Mouse (Mus musculus): ENCODE results near the gene Clec11a. TPM values are rescaled to one million over a fixed set of nuclear protein-coding genes. Genes with fewer than 3 reads are reported as not detected.

Gene Clec11a
- total RNA-seq (2023), result under 1 TPM; 0.31 to 0.33 TPM

DNA sequence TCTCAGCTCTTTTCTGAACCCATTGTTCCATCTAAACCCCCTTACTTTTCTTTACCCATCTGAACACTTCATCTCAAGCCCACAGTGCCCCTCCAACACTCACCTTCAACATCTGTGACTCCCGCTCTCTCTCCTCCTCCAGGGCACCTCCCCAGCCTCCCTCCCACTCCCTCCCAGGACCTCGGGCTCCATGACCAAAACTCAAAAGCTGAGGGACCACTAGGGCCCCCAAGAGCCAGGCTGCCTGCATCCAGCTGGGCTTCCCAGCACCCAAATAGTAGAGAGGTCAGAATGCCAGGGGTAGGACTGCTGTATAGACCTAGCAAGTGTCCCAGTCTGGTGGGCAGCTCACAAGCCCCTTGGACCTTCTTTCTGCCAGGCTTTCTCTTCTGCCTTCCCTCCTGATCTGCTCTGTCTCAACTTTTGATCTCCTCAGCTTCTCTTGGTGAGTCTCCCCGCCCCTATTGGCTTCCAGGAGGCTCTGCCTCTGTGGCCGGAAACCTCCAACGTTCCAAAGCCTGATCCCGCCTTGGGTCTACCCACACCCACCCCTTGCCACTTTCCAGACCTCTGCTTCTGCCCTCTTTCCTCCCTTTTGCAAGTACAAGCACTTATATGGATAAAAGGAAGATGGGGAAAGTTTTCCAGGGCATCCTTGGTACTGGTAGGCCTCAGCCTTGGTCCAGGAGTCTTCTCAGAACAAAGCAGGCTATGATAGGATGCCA lies at the start of gene Clec11a:
Clec11a (minus strand) TSS at position 387 of the 725 bp plus-strand sequence.

DNA sequence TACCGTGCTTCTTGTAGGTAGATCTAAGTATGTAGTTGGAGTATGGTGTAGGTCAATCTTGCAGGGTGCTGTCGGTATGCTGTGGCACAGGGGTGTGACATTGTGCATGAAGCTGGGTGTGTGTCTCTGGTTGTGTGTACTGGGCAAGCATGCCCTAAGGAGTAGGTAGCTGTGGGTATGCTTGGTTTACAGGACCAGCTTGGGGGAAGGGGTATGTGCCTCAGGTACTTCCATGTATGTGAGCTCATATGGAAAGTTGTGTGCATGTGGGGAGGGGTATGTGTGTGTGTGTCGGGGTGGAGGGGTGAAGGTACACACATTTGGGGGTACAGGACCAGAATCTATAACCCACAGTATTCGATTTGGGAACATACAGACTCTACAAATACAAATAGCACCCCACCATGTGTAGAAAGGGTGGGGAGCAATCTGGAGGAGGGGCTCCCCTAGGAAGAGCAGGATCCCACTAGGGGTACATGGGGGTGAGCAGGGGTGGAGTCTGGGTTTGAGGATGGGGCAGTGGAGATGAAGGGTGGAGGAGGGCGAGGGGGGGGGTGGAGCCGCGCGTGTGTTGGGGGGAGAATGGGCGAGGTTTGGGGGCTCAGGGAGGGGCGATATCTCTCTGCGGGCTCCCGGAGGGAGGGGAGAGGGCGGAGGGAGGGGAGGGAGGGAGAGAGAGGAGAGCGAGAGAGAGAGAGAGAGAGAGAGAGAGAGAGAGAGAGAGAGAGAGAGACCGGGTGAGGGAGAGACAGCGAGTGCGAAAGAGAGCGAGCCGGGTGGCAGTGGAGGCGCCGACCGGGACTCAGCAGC lies 3.0 kb upstream of the Clec11a start, which contains the start of gene Shank1:
Shank1 (plus strand) TSS at position 779 of the 810 bp plus-strand sequence.

DNA sequence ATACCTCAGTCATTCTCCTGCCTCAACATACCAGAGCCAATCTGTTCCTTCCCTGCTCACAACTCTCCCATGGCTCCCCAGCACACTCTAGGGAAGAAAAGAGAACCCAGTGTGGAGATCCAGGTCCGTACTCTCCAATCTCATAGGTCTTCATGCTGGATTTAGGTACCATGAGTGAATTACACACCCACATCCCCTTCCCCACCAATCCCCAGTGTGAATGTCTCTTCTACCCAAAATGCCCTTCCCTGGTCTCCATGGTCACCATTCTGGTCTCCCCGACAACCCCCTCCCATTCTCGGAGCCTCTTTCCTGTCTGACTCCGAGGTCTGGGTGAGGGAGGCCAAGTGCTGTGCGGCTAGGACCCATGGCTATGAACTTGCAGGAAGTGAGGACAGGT lies 45.6 kb downstream of the Clec11a start, which contains the start of gene Gm15517:
Gm15517 (plus strand) TSS at position 301 of the 400 bp plus-strand sequence.

GRCm38 (mm10) chr7:44257278-44257677 lies 49.4 kb downstream of the Clec11a start, which contains the start of gene Acp4:
TSS of gene Acp4 (minus strand) at chr7:44257378.

Other genes starting within 250 kb of the Clec11a start
- not detected for gene Klk1b21, start 204.6 kb downstream of the Clec11a start, total RNA-seq (2023)
- not detected for gene Klk1b22, start 194.2 kb downstream of the Clec11a start, total RNA-seq (2023)
- not detected for gene Klk1b16, start 170.1 kb downstream of the Clec11a start, total RNA-seq (2023)
- not detected for gene Klk1b24, start 118.7 kb downstream of the Clec11a start, total RNA-seq (2023)
- not detected for gene Klk1b3, start 108.7 kb downstream of the Clec11a start, total RNA-seq (2023)
- gene Klk1b4, start 99.5 kb downstream of the Clec11a start, total RNA-seq (2023), result not detected
- not detected for gene Klk1b5, start 91.0 kb downstream of the Clec11a start, total RNA-seq (2023)
- under 1 TPM in 1 of 2 experiments, not detected in 1; 0.52 TPM for gene Klk1, start 81.5 kb downstream of the Clec11a start, total RNA-seq (2023)
- not detected for gene Gm36864, start 70.7 kb downstream of the Clec11a start, total RNA-seq (2023)
- gene 1700028J19Rik, start 60.2 kb downstream of the Clec11a start, total RNA-seq (2023), result 1 to 10 TPM; 1.6 to 1.9 TPM
- gene 2410002F23Rik, start 60.2 kb downstream of the Clec11a start, total RNA-seq (2023), result 10 to 100 TPM; 56.9 to 61.6 TPM
- gene Acp4, start 49.5 kb downstream of the Clec11a start, total RNA-seq (2023), result not detected
- 1 to 10 TPM in 1 of 2 experiments, not detected in 1; 4.4 TPM for gene Gm15517, start 45.5 kb downstream of the Clec11a start, total RNA-seq (2023)
- gene Shank1, start 3.4 kb upstream of the Clec11a start, total RNA-seq (2023), result 1 to 10 TPM; 1.1 to 1.2 TPM
- gene Syt3, start 77.2 kb upstream of the Clec11a start, total RNA-seq (2023), result 1 to 10 TPM in 1 of 2 experiments, under 1 TPM in 1; 0.89 to 1.4 TPM
- gene 1700008O03Rik, start 78.9 kb upstream of the Clec11a start, total RNA-seq (2023), result 1 to 10 TPM; 1.0 to 1.2 TPM
- gene Lrrc4b, start 122.1 kb upstream of the Clec11a start, total RNA-seq (2023), result not detected
- gene Aspdh, start 158.5 kb upstream of the Clec11a start, total RNA-seq (2023), result not detected
- gene Josd2, start 161.1 kb upstream of the Clec11a start, total RNA-seq (2023), result 10 to 100 TPM; 44.5 to 50.4 TPM
- gene Emc10, start 189.6 kb upstream of the Clec11a start, total RNA-seq (2023), result 10 to 100 TPM; 58.9 to 60.9 TPM
- 1 to 10 TPM; 2.8 to 3.8 TPM for gene Fam71e1, start 189.7 kb upstream of the Clec11a start, total RNA-seq (2023)
- gene Mybpc2, start 217.8 kb upstream of the Clec11a start, total RNA-seq (2023), result under 1 TPM; 0.13 to 0.27 TPM
- gene Spib, start 225.2 kb upstream of the Clec11a start, total RNA-seq (2023), result 1 to 10 TPM; 5.7 to 9.4 TPM
- gene Pold1, start 241.9 kb upstream of the Clec11a start, total RNA-seq (2023), result 10 to 100 TPM; 14.4 to 18.7 TPM
- 100 to 1,000 TPM; 256 TPM for gene Nr1h2, start 247.0 kb upstream of the Clec11a start, total RNA-seq (2023)